Mouse (Mus musculus) E14TG2a.4 (cell line): Measurements from ENCODE around the gene Fam171a1.

Experiments used
- CTCF ChIP-seq: conservative IDR thresholded peaks from 2 replicates; pipeline ENCODE4 v1.5.1; 2014; ENCODE audit warnings: low read length
- NANOG ChIP-seq: IDR thresholded peaks from 2 replicates; pipeline ENCODE4 v1.6.1; 2014; ENCODE audit warnings: borderline replicate concordance, low read length, mixed read lengths

- TF ChIP-seq CTCF (no peak), NANOG (no peak)
Measured at GRCm38 (mm10) chr2:3183656-3184055, 69.6 kb downstream of the Fam171a1 start.
